Mouse (Mus musculus): Measurements from ENCODE around the gene Erg. TPM values are rescaled to one million over a fixed set of nuclear protein-coding genes. Genes with fewer than 3 reads are reported as not detected.

Erg gene
- polyA plus RNA-seq, 1 experiment from 2014 or later: 2.1 TPM

DNA sequence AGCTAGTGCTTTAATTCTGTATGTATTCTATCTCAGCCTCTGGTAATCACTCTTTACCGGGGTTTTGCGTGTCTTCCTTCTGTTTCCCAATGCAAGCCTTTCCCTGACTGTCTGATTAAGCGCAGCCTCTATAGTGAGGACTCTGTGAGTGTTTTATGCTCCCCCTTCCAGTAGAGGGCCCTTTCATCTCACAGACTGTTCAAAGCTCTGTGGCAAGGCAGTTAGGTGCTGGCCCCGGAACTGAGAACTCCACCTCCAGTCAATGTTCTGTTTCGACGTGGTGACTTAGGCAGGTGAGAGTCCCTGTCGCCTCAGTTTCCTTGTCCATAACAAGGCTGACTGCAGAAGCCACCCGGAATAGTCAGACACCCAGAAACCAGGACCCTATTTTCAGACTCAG is 244.4 kb downstream of the Erg start:
- DNase-seq (ENCODE audit: low spot score): no peak
- Histone ChIP-seq H3K9ac (ENCODE audit: low read length) (no peak overlapping the region), H3K27ac (ENCODE audit: low read depth, low read length) (no peak overlapping the region), H3K4me1 (ENCODE audit: control insufficient read depth, insufficient read depth, low read length) (no peaks in the 10 kb centered on the region), H3K9me3 (ENCODE audit: control insufficient read depth, low read length) (no peaks in the 10 kb centered on the region), H3K27me3 (ENCODE audit: control insufficient read depth, insufficient read depth, low read length) (no peaks in the 10 kb centered on the region), H3K4me2 (ENCODE audit: low read depth) (no peak overlapping the region), H3K4me3 (ENCODE audit: low read depth, low read length) (no peak overlapping the region), H3K36me3 (ENCODE audit: control insufficient read depth, insufficient read depth, low read length) (no peaks in the 10 kb centered on the region)
- ATAC-seq (ENCODE audit: insufficient read depth, low FRiP score, low TSS enrichment): no peak
- 71% methylated on average over 8 of the region's 8 CpGs for WGBS

DNA sequence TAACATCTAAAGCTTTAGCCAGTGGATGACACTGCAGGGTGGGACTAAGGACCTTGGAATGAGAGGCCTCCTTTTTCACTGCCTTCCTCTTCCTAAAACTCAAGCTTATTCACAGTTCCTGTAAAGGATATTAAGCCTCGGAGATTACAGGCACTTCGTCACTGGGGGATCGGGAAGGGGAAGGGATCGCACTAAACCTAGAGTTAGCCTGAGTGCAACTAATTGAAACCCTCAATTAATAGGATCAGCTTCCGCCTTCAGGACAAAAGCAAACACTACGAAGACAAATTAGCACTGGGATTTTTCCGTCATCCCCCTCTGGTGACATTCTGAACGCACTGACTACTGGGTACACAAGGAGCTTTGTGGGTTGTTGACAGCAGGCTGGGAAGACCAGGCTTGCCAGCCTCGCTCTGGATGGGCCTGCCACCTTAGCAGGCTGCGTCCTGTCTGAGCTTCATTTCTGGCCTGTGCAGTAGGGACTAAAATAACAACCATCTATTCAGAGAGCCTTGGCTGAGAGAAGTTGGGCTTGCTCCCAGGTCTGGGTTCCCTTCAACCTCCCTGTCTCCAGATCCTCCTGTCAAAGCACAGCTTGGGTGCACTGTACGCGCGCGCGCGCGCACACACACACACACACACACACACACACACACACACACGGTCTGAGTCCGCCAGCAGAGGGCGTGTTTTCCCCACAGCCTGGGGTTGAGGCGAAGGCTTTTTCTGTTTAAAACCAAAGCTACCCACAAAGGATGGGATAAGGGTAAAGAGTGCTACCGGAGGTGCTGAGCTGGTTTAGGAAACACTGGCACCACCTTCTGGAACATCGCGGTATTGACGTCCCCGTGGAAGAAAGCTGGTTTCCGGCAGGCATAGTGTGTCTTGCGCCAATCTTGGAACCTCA is 245.3 kb downstream of the Erg start:
- Histone ChIP-seq H3K4me3 (ENCODE audit: low read depth, low read length) (no peak overlapping the region), H3K36me3 (ENCODE audit: control insufficient read depth, insufficient read depth, low read length) (no peaks in the 10 kb centered on the region), H3K9ac (ENCODE audit: low read length) (no peak overlapping the region), H3K27ac (ENCODE audit: low read depth, low read length) (no peak overlapping the region), H3K4me1 (ENCODE audit: control insufficient read depth, insufficient read depth, low read length) (no peaks in the 10 kb centered on the region), H3K4me2 (ENCODE audit: low read depth) (peak overlapping the region; percentile 19), H3K27me3 (ENCODE audit: control insufficient read depth, insufficient read depth, low read length) (no peaks in the 10 kb centered on the region), H3K9me3 (ENCODE audit: control insufficient read depth, low read length) (no peaks in the 10 kb centered on the region)
- ATAC-seq (ENCODE audit: insufficient read depth, low FRiP score, low TSS enrichment): peak; percentile 53
- 38% methylated on average over 28 of the region's 28 CpGs for WGBS
- DNase-seq (ENCODE audit: low spot score): peak; percentile 84

DNA sequence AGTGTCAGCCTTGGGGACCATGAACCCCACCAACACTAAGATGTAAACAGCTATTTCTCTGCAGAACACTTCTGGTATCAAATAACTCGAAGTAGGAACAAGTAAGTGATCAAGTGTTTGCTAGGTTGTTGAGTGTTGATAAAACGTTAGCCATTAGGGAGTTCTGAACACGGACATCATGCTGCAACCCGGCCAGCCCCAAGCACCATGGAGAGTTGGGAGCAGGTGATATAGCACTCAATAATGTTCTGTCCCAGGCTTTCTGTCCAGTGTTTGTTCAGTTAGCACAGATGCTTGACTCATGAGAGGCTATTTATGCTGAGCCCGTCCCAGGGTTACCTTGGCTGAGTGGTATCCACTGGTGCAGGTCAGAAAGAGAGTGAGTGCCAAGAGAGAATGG is 254.2 kb downstream of the Erg start:
- Histone ChIP-seq H3K4me1 (ENCODE audit: control insufficient read depth, insufficient read depth, low read length) (no peaks in the 10 kb centered on the region), H3K36me3 (ENCODE audit: control insufficient read depth, insufficient read depth, low read length) (no peaks in the 10 kb centered on the region), H3K9me3 (ENCODE audit: control insufficient read depth, low read length) (no peaks in the 10 kb centered on the region), H3K27ac (ENCODE audit: low read depth, low read length) (no peak overlapping the region), H3K9ac (ENCODE audit: low read length) (no peak overlapping the region), H3K4me3 (ENCODE audit: low read depth, low read length) (no peak overlapping the region), H3K27me3 (ENCODE audit: control insufficient read depth, insufficient read depth, low read length) (no peaks in the 10 kb centered on the region), H3K4me2 (ENCODE audit: low read depth) (no peak overlapping the region)
- 88% methylated on average over 5 of the region's 5 CpGs for WGBS
- ATAC-seq (ENCODE audit: insufficient read depth, low FRiP score, low TSS enrichment) (no peak), DNase-seq (ENCODE audit: low spot score) (no peak)

DNA sequence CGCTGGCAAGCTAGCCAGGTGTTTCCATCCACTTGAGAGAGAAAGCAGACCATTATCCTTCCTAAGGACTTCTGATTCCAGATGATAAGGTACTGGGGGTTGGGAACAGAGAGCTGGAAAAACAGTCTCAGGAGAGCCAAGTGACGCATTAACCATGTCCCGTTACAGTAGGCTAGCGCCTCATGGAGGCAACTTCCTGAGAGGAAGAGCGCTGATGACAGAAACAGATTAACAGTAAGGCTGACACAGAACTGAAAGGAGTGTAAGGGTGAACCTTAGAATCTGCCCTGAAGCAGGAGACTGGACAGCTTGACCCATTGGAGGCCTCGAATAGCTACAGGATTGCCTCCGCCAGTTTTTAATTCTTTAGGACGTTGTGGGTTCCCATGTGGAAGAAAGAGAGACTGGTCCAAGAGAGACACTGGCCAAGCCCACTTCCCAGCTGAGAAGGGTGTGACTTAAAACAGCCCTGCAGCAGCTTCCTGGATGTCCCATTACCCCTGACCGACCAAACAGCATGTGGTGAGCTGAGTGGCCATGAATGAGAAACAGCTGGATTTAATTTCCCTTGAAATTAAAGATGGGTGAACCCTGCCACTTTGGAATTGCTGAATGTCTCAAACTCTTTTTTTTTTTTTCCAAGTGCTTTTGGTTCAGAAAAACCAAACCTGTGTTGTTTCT is 264.3 kb downstream of the Erg start:
- WGBS: 63% methylated on average over 9 of the region's 9 CpGs
- Histone ChIP-seq H3K27me3 (ENCODE audit: control insufficient read depth, insufficient read depth, low read length) (no peaks in the 10 kb centered on the region), H3K9ac (ENCODE audit: low read length) (no peak overlapping the region), H3K4me2 (ENCODE audit: low read depth) (no peak overlapping the region), H3K27ac (ENCODE audit: low read depth, low read length) (no peak overlapping the region), H3K4me1 (ENCODE audit: control insufficient read depth, insufficient read depth, low read length) (no peaks in the 10 kb centered on the region), H3K9me3 (ENCODE audit: control insufficient read depth, low read length) (no peaks in the 10 kb centered on the region), H3K4me3 (ENCODE audit: low read depth, low read length) (no peak overlapping the region), H3K36me3 (ENCODE audit: control insufficient read depth, insufficient read depth, low read length) (no peaks in the 10 kb centered on the region)
- DNase-seq (ENCODE audit: low spot score) (no peak), ATAC-seq (ENCODE audit: insufficient read depth, low FRiP score, low TSS enrichment) (no peak)

Other genes starting within 250 kb of the Erg start
- gene Ets2, start 115.5 kb upstream of the Erg start, polyA plus RNA-seq (2014; fragmentation: Nextera tagmentation; extraction: Ambion mirVana): 22.8 and 25.8 TPM in 2 replicates

Data from neural tube, embryonic 11.5 days (tissue).